Mouse (Mus musculus): Measurements from ENCODE around the gene Klhl26. TPM values are rescaled to one million over a fixed set of nuclear protein-coding genes. Genes with fewer than 3 reads are reported as not detected.

Gene Klhl26
- total RNA-seq, 2 experiments from 2014 or later = 35.6 to 38.4 TPM

DNA sequence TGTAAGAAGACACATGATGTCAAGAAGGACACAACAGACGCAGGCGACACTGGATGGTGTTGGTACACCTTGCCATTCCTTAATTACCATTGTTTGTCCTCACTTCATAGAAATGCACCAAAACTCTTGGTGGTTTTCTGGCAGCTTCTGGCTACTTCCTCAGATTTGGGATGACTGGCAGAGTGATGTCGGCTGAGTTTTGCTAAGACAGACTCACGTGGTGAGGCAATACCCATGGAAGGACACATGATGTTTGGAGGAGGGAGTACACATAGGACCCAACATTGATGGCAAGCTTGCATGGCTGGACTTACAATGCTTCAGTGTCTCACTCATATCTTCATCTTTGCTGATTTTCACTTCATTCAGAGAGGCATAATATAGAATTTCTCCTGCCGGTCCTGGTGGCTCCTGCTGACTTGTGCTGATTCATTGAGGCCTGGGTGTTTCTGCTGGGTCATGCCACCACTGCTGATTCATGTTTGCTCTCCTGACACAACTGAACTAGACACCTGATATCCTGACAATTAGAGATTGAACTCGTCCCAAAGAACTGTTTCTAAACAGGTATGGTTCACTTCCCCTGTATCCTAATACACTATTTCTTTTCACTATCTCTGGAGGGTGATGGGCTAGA is 62.3 kb downstream of the Klhl26 start:
- DNase-seq (ENCODE audit: low spot score in 2 of 2) = no peak

- DNase-seq (ENCODE audit: low spot score in 2 of 2) = no peak
These were observed 66.5 kb downstream of the Klhl26 start for GRCm38 (mm10) chr8:70410281-70410680.

DNA sequence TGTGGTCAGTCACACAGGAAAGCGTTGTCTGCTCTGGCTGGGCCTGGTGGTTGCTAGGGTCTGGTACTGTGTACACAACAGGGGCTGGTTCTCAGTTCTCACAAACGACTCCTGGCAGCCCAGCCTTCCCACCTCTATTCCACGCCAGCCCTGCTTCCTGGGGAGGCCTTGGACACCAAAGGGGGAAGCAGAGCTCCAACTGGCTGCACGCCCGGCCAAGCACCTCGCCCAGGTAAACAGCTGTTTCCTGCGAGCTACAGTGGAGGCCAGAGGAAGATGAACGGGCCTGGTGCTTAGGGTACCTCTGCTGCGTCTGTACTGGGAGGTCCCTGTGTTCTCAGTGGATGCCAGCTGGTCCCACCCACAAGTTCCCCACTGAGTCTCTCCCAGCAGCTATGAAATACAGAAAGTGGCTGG is 67.3 kb downstream of the Klhl26 start:
- peak in 1 of 2 experiments; percentile 52 for DNase-seq (ENCODE audit: low spot score in 2 of 2)

- no peak for DNase-seq (ENCODE audit: low spot score in 2 of 2)
These were observed 67.7 kb downstream of the Klhl26 start for GRCm38 (mm10) chr8:70409019-70409418.

DNA sequence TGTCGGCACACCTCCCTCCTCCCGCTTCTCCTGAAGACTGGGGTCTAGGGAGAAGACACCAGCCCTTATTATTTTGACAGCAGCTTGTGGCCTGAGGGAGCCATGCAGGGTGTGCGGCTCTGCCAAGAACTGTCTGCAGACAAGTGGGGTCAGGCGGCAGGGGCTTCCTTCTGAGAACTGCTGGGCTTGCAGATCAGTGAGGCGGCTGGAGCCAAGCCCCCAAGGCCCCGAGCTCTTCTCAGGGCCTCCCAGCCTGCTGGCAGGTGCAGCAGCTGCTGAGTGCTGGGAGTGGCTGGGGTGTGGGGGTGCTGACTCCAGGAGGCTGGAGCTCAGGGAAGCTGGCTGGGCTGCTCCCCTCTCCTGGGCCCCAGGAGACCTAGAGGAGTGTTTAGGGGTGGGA is 68.5 kb downstream of the Klhl26 start:
- DNase-seq (ENCODE audit: low spot score in 2 of 2) = no peak

DNA sequence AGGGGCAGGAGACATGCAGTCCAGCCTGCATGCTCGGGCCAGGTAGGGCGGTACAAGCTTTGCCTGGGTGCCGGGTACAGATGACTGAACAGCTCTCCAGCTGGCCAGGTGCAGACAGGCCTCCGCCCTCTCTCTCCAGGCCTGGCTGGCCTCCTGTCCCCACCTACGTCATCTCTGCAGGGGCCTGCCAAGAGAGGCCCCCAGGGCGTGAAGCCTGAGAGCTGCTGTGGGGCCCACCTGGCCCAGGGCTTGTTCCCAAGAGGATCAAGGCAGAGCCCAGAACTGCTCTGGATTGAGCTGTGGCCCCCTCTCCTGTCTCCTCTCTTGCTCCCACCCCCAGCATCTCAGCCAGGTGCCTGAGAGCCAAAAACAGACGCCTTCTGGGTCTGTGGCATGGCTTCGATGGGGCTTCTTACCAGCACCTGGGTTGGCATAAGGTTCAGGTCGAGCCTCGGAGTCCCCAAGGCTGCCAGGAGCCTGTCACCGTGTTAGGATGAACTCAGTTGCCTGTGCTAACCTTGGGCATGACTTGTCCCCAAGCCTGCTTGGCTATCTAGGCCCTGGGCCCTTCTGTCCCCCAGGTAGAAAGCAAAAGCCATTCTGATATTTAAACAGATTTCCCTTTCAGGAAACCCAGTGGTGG is 70.2 kb downstream of the Klhl26 start:
- no peak for DNase-seq (ENCODE audit: low spot score in 2 of 2)

DNA sequence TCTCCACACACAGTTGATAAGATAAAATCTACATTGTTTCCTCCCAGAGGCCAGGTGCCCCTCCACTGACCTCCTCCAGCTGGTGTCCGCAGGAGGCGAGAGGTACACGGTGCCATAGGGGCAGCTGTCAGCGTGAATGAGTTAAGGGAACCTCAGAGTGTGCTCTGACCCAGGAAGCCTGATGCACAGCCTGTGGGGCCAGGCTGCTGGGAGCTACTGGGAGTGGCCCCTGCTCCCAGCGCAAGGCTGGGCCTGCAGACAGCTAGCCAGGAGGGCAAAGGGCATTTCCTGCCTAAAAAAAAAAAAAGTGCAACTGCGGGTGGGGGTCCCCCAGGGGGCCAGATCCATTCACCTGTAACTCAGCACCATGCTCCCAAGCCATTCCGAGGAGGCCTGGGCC is 71.6 kb downstream of the Klhl26 start:
- no peak for DNase-seq (ENCODE audit: low spot score in 2 of 2)

DNA sequence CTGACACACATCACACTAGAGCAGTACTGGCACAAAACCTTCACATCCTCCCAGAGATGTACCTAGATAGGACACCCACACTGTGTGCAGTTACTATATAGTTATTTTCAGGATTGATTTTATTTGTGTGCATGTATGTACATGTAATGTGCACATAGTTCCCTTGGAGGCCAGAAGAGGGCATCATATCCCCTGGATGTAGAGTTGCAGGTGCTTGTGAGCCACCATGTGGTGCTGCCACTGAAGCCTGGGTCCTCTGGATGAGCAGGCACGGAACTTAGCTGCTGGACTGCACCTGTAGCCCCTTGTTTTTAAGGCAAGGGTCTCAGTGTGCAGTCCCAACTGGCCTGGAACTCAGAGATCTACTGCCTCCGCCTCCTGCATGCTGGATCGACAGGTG is 72.6 kb downstream of the Klhl26 start:
- no peak for DNase-seq (ENCODE audit: low spot score in 2 of 2)

Other genes starting within 250 kb of the Klhl26 start
- 100 to 1,000 TPM; 128 to 138 TPM for gene Sugp2, start 242.7 kb downstream of the Klhl26 start, total RNA-seq (2021)
- gene Armc6, start 242.5 kb downstream of the Klhl26 start, total RNA-seq (2021) = 10 to 100 TPM; 88.5 to 90.7 TPM
- gene Homer3, start 194.1 kb downstream of the Klhl26 start, total RNA-seq (2021) = 10 to 100 TPM; 45.7 to 47.0 TPM
- 10 to 100 TPM; 49.0 to 53.0 TPM for gene Ddx49, start 174.5 kb downstream of the Klhl26 start, total RNA-seq (2021)
- gene Cope, start 174.4 kb downstream of the Klhl26 start, total RNA-seq (2021) = 100 to 1,000 TPM; 122 to 145 TPM
- 10 to 100 TPM; 94.6 to 99.0 TPM for gene Cers1, start 161.2 kb downstream of the Klhl26 start, total RNA-seq (2021)
- gene Gdf1, start 147.2 kb downstream of the Klhl26 start, total RNA-seq (2021) = 10 to 100 TPM; 13.2 to 23.5 TPM
- gene Upf1, start 123.7 kb downstream of the Klhl26 start, total RNA-seq (2021) = 10 to 100 TPM; 50.8 to 51.0 TPM
- under 1 TPM in 1 of 2 experiments, not detected in 1; 0.31 TPM for gene Comp, start 103.4 kb downstream of the Klhl26 start, total RNA-seq (2021)
- 100 to 1,000 TPM; 103 to 114 TPM for gene Crtc1, start 37.4 kb downstream of the Klhl26 start, total RNA-seq (2021)
- 100 to 1,000 TPM; 174 to 175 TPM for gene Tmem59l, start 10.4 kb upstream of the Klhl26 start, total RNA-seq (2021)
- gene Crlf1, start 16.2 kb upstream of the Klhl26 start, total RNA-seq (2021) = 10 to 100 TPM; 21.3 to 22.0 TPM
- gene Rex1bd, start 29.8 kb upstream of the Klhl26 start, total RNA-seq (2021) = 100 to 1,000 TPM in 1 of 2 experiments, 10 to 100 TPM in 1; 97.8 to 106 TPM
- gene Uba52, start 33.8 kb upstream of the Klhl26 start, total RNA-seq (2021) = 1,000 to 10,000 TPM in 1 of 2 experiments, 100 to 1,000 TPM in 1; 916 to 1,148 TPM
- gene Fkbp8, start 50.8 kb upstream of the Klhl26 start, total RNA-seq (2021) = 100 to 1,000 TPM; 337 to 361 TPM
- 10 to 100 TPM; 33.1 to 35.3 TPM for gene Kxd1, start 51.0 kb upstream of the Klhl26 start, total RNA-seq (2021)
- gene Ell, start 62.5 kb upstream of the Klhl26 start, total RNA-seq (2021) = 10 to 100 TPM; 15.8 to 16.4 TPM
- 10 to 100 TPM; 56.5 to 57.8 TPM for gene Isyna1, start 117.4 kb upstream of the Klhl26 start, total RNA-seq (2021)
- gene Ssbp4, start 131.9 kb upstream of the Klhl26 start, total RNA-seq (2021) = 100 to 1,000 TPM; 225 to 240 TPM
- gene Lrrc25, start 139.2 kb upstream of the Klhl26 start, total RNA-seq (2021) = 1 to 10 TPM in 1 of 2 experiments, under 1 TPM in 1; 0.96 to 2.3 TPM
- not detected for gene Gdf15, start 155.5 kb upstream of the Klhl26 start, total RNA-seq (2021)
- gene Pgpep1, start 183.4 kb upstream of the Klhl26 start, total RNA-seq (2021) = 10 to 100 TPM; 25.8 to 31.9 TPM
- gene Lsm4, start 196.3 kb upstream of the Klhl26 start, total RNA-seq (2021) = 10 to 100 TPM; 72.3 to 76.5 TPM
- gene Jund, start 222.0 kb upstream of the Klhl26 start, total RNA-seq (2021) = 100 to 1,000 TPM; 166 to 187 TPM
- under 1 TPM in 1 of 2 experiments, not detected in 1; 0.07 TPM for gene Iqcn, start 226.5 kb upstream of the Klhl26 start, total RNA-seq (2021)
- gene Gm3336, start 241.6 kb upstream of the Klhl26 start, total RNA-seq (2021) = not detected
- under 1 TPM; 0.51 to 0.64 TPM for gene Pde4c, start 246.8 kb upstream of the Klhl26 start, total RNA-seq (2021)